23 mouse cellular contexts compared by ENCODE assay signal in genomic region chr12:70421028-70421427, GRCm38 (mm10). TPM values are rescaled to one million over a fixed set of nuclear protein-coding genes. Genes with fewer than 3 reads are reported as not detected.
A peak's percentile ranks its signal among the peaks of the same experiment; 100 is the strongest.
DNase-seq lines count a peak whose midpoint lies in the region; ATAC-seq and TF ChIP-seq lines count a peak whose summit lies in the region.
"Had no signal": no experiment of that assay in that cellular context is flagged by ENCODE, and none has a peak within 500 bp of the region (broad histone marks: within the 10 kb centered on the region; RNA-seq: fewer than 3 reads in every experiment).

No protein-coding gene starts in this region.

- peaks cover 12% of the 10 kb centered on the region for H3K4me1 ChIP-seq in midbrain, embryonic 10.5 days
- no peaks in the 10 kb centered on the region for H3K4me1 ChIP-seq in midbrain, postnatal 0 days (ENCODE audit: insufficient read depth, low read length)
- peaks cover 9% of the 10 kb centered on the region; the same call in 1 of the 2 replicates for H3K4me1 ChIP-seq in hindbrain, embryonic 13.5 days (replicated peaks)
- H3K4me1 ChIP-seq: forebrain, embryonic 15.5 days had no signal

- H3K27me3 ChIP-seq in midbrain, embryonic 10.5 days (ENCODE audit: low read depth, poor library complexity, severe bottlenecking) = no peaks in the 10 kb centered on the region
- H3K27me3 ChIP-seq in midbrain, postnatal 0 days (ENCODE audit: insufficient read depth, low read length) = no peaks in the 10 kb centered on the region
- H3K27me3 ChIP-seq in hindbrain, embryonic 13.5 days = no peaks in the 10 kb centered on the region
- H3K27me3 ChIP-seq: forebrain, embryonic 15.5 days had no signal

- H3K4me3 ChIP-seq in midbrain, embryonic 10.5 days = no peak overlapping the region
- no peak overlapping the region for H3K4me3 ChIP-seq in midbrain, postnatal 0 days (ENCODE audit: low read depth, low read length)
- H3K4me3 ChIP-seq in hindbrain, embryonic 13.5 days = no peak overlapping the region
- H3K4me3 ChIP-seq: forebrain, embryonic 15.5 days; hindbrain, embryonic 10.5 days had no signal

- no peak for DNase-seq in frontal cortex, postnatal 25 days (ENCODE audit: low spot score in 2 of 2)
- DNase-seq in layer of hippocampus, adult 9-11 months = peak; percentile 53
- DNase-seq in layer of hippocampus, adult 11-12 months (ENCODE audit: low spot score) = no peak
- no peak for DNase-seq in midbrain, embryonic 10.5 days (ENCODE audit: low spot score)
- no peak for DNase-seq in midbrain, postnatal 0 days (ENCODE audit: low spot score)
- DNase-seq: adrenal gland, adult 2 months; adrenal gland, postnatal 14 days; cerebellum, adult 11-12 months; cerebellum, adult 8-10 months; cerebellum, postnatal 10 days; cerebellum, postnatal 36 days; gastrocnemius, postnatal 10 days; gastrocnemius, postnatal 36 days had no signal

- TF ChIP-seq CTCF in midbrain, postnatal 0 days (IDR thresholded peaks at IDR 0.05) = no peak

- ATAC-seq in frontal cortex, adult (ENCODE audit: low TSS enrichment) = peak; percentile 44; the same call in 1 of the 2 replicates
- ATAC-seq in midbrain, postnatal 0 days (ENCODE audit: low FRiP score) = no peak
- ATAC-seq in hindbrain, embryonic 13.5 days (ENCODE audit: low FRiP score) = no peak
- ATAC-seq: CD4-positive, CD25-positive, alpha-beta regulatory T cell, adult 4 months; forebrain, embryonic 15.5 days; hindbrain, postnatal 0 days; inflammation-experienced regulatory T-cells, adult 6 months; intestine, embryonic 16.5 days had no signal

- 92% methylated on average over 3 of the region's 3 CpGs for WGBS in midbrain, embryonic 10.5 days
- WGBS in midbrain, postnatal 0 days = 88% methylated on average over 3 of the region's 3 CpGs
- 88% methylated on average over 3 of the region's 3 CpGs for WGBS in hindbrain, embryonic 13.5 days

- H3K27ac ChIP-seq in midbrain, embryonic 10.5 days (replicated peaks) = peak overlapping the region; percentile 79; the same call in 1 of the 2 replicates
- no peak overlapping the region for H3K27ac ChIP-seq in midbrain, postnatal 0 days (ENCODE audit: low read depth, low read length)
- no peak overlapping the region for H3K27ac ChIP-seq in hindbrain, embryonic 13.5 days
- H3K27ac ChIP-seq: forebrain, embryonic 15.5 days; hindbrain, embryonic 14.5 days; hindbrain, postnatal 0 days had no signal

- no peaks in the 10 kb centered on the region for H3K36me3 ChIP-seq in midbrain, embryonic 10.5 days
- no peaks in the 10 kb centered on the region for H3K36me3 ChIP-seq in midbrain, postnatal 0 days (ENCODE audit: insufficient read depth, low read length)
- no peaks in the 10 kb centered on the region for H3K36me3 ChIP-seq in hindbrain, embryonic 13.5 days
- H3K36me3 ChIP-seq: forebrain, embryonic 15.5 days; hindbrain, embryonic 10.5 days had no signal

- no peaks in the 10 kb centered on the region for H3K9me3 ChIP-seq in midbrain, embryonic 10.5 days (replicated peaks)
- no peaks in the 10 kb centered on the region for H3K9me3 ChIP-seq in midbrain, postnatal 0 days (ENCODE audit: low read length)
- no peaks in the 10 kb centered on the region for H3K9me3 ChIP-seq in hindbrain, embryonic 13.5 days
- H3K9me3 ChIP-seq: forebrain, embryonic 15.5 days; hindbrain, embryonic 10.5 days had no signal

- H3K9ac ChIP-seq in midbrain, postnatal 0 days (replicated peaks; ENCODE audit: low read length, poor library complexity, severe bottlenecking) = no peak overlapping the region
- no peak overlapping the region for H3K9ac ChIP-seq in hindbrain, embryonic 13.5 days
- H3K9ac ChIP-seq: forebrain, embryonic 15.5 days; hindbrain, embryonic 14.5 days had no signal

- no peak overlapping the region for H3K4me2 ChIP-seq in midbrain, postnatal 0 days (ENCODE audit: low read depth, low read length, poor library complexity, severe bottlenecking)
- no peak overlapping the region for H3K4me2 ChIP-seq in hindbrain, embryonic 13.5 days
- H3K4me2 ChIP-seq: forebrain, embryonic 15.5 days; heart, embryonic 11.5 days; hindbrain, embryonic 14.5 days had no signal

RNA-seq across cellular contexts. Expression of gene Tmx1, which starts 31.9 kb away (rescaled TPM):
- polyA plus RNA-seq in midbrain, embryonic 10.5 days (2016; fragmentation: Nextera tagmentation; extraction: Ambion mirVana) = 141 and 143 TPM in 2 replicates
- total RNA-seq in midbrain, postnatal 0 days (2014; rRNA removed) = 73.8 and 100 TPM in 2 replicates
- 135 and 139 TPM in 2 replicates for polyA plus RNA-seq in midbrain, postnatal 0 days (2015; fragmentation: Nextera tagmentation; extraction: Ambion mirVana)
- polyA plus RNA-seq in hindbrain, embryonic 13.5 days (2015; fragmentation: Nextera tagmentation; extraction: Ambion mirVana) = 146 and 151 TPM in 2 replicates
